Mouse (Mus musculus) G1E (cell line): ENCODE measurements at regions not wholly inside any gene's neighbourhood (a gene's known extent, or its start where the extent isn't known, plus 50 kb on each side); places are given as distances from the start of the nearest gene placed in this dataset.

Source experiments
- CTCF ChIP-seq: IDR thresholded peaks from 2 replicates; pipeline ENCODE4 v1.5.1; 2012; ENCODE audit warnings: low read depth, low read length, inconsistent platforms, mixed read lengths
- GATA1 ChIP-seq: IDR thresholded peaks from 2 replicates; pipeline ENCODE4 v1.6.1; 2012; ENCODE audit warnings: borderline replicate concordance, low read length, inconsistent platforms, mixed read lengths
- POLR2AphosphoS5 ChIP-seq: IDR thresholded peaks from 2 replicates; pipeline ENCODE4 v1.6.1; 2012; ENCODE audit warnings: low read depth, low read length, inconsistent platforms; ENCODE audit not compliant: insufficient replicate concordance

- TF ChIP-seq CTCF, result no peak
- no peak for TF ChIP-seq POLR2AphosphoS5
- no peak for TF ChIP-seq GATA1
Measured at GRCm38 (mm10) chr4:153675431-153675830, 192.8 kb upstream of the Ajap1 start.
